Mouse (Mus musculus) embryonic facial prominence, embryonic 11.5 days (tissue): ENCODE data around the gene Gm17662. TPM values are rescaled to one million over a fixed set of nuclear protein-coding genes. Genes with fewer than 3 reads are reported as not detected.

Experiments used
- ATAC-seq: fragments of 200-750 bp; cut with Nextera tagmentation; replicated peaks from 2 replicates; pipeline ENCODE4 v1.8.0; 2017; ENCODE audit warnings: low read depth; ENCODE audit not compliant: insufficient number of reproducible peaks, low FRiP score, low TSS enrichment
- DNase-seq: peaks from one replicate; pipeline ENCODE4 v3.0.0-alpha.2; 2015; ENCODE audit warnings: low spot score
- H3K27ac ChIP-seq: fragments of 300-500 bp; sonication (generic); replicated peaks from 2 replicates; pipeline ENCODE4 v1.5.1; 2014; ENCODE audit warnings: mild to moderate bottlenecking, low read depth, low read length, control low read depth
- H3K27me3 ChIP-seq: fragments of 300-500 bp; sonication (generic); 2 replicates; pipeline ENCODE4 v1.6.1; 2014; ENCODE audit warnings: mild to moderate bottlenecking, low read length, moderate library complexity, mixed read lengths; ENCODE audit not compliant: control insufficient read depth, insufficient read depth
- H3K36me3 ChIP-seq: fragments of 300-500 bp; sonication (generic); replicated peaks from 2 replicates; pipeline ENCODE4 v1.6.1; 2014; ENCODE audit warnings: low read depth, mild to moderate bottlenecking, low read length, moderate library complexity, mixed read lengths; ENCODE audit not compliant: control insufficient read depth, insufficient read depth
- H3K4me1 ChIP-seq: fragments of 300-500 bp; sonication (generic); 2 replicates; pipeline ENCODE4 v1.6.1; 2014; ENCODE audit warnings: low read length, mixed read lengths; ENCODE audit not compliant: control insufficient read depth, insufficient read depth
- H3K4me2 ChIP-seq: fragments of 300-500 bp; sonication (generic); 2 replicates; pipeline ENCODE4 v1.6.1; 2014; ENCODE audit warnings: low read depth, mild to moderate bottlenecking, control low read depth, low read length, moderate library complexity
- H3K4me3 ChIP-seq: fragments of 300-500 bp; sonication (generic); 2 replicates; pipeline ENCODE4 v1.5.1; 2014; ENCODE audit warnings: low read depth, low read length, control low read depth
- H3K9ac ChIP-seq: fragments of 300-500 bp; sonication (generic); replicated peaks from 2 replicates; pipeline ENCODE4 v1.6.1; 2014; ENCODE audit warnings: mild to moderate bottlenecking, control low read depth, low read length
- H3K9me3 ChIP-seq: fragments of 300-500 bp; sonication (generic); replicated peaks from 2 replicates; pipeline ENCODE4 v1.6.1; 2016; ENCODE audit warnings: mild to moderate bottlenecking, low read length, inconsistent platforms, mixed read lengths; ENCODE audit not compliant: control insufficient read depth
- WGBS: fragments of 180-500 bp; shearing (Covaris S2); extraction: QIAGEN DNeasy Blood & Tissue Kit; methylation state at CpG from one replicate; pipeline ENCODE4 v1.1.7; 2014; 5-methylcytosine and 5-hydroxymethylcytosine counted together
- polyA plus RNA-seq: library from polyadenylated mRNA; unstranded; fragments of >200 nt; fragmentation: Nextera tagmentation; extraction: Ambion mirVana; gene quantifications from 2 replicates; pipeline ENCODE4 v1.2.1, GENCODE M21; 2014

The Gm17662 gene
- polyA plus RNA-seq, 1 experiment from 2014 or later: not detected

DNA sequence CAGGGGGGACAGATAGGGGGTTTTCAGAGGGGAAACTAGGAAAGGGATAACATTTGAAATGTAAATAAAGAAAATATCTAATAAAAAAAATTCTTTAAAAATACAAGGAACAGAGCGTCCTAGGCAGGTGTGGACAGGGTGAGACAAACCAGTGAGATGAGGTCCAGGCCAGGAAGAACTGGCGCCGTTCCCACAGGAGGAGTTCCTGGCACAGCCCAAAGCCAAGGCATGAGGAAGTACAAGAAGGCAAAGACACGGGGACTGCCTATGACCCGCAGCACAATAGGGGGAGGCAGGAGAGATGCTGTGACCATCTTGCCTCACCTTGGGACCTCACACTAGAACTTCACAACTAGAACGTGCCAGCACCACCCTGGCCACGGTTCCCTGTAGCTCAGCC is 34.6 kb downstream of the Gm17662 start:
- ATAC-seq (no peak), DNase-seq (no peak)
- Histone ChIP-seq H3K9me3 (no peaks in the 10 kb centered on the region), H3K4me3 (no peak overlapping the region), H3K27ac (no peak overlapping the region), H3K27me3 (no peaks in the 10 kb centered on the region), H3K9ac (no peak overlapping the region), H3K4me2 (no peak overlapping the region), H3K4me1 (no peaks in the 10 kb centered on the region), H3K36me3 (no peaks in the 10 kb centered on the region)
- WGBS: 86% methylated on average over 7 of the region's 7 CpGs

DNA sequence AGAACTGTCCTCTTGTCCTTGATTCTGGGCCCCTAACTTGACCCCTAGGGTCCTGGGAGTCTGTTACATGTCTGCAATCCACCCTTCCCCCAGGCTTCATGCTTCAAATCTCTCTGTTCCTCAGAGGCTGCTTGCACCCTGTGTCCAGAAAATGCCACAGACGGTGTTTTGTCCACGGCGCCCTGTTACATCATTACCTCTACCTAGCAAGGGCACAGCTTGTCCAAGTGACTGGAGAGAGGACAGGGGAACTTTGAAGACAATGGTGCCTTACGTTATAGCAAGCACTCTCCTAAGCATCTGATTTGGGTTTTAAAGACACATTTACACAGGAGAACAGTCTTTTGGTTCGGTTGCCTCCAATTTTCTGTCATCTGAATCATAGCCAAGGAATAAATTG is 36.5 kb downstream of the Gm17662 start:
- 81% methylated on average over 5 of the region's 5 CpGs for WGBS

DNA sequence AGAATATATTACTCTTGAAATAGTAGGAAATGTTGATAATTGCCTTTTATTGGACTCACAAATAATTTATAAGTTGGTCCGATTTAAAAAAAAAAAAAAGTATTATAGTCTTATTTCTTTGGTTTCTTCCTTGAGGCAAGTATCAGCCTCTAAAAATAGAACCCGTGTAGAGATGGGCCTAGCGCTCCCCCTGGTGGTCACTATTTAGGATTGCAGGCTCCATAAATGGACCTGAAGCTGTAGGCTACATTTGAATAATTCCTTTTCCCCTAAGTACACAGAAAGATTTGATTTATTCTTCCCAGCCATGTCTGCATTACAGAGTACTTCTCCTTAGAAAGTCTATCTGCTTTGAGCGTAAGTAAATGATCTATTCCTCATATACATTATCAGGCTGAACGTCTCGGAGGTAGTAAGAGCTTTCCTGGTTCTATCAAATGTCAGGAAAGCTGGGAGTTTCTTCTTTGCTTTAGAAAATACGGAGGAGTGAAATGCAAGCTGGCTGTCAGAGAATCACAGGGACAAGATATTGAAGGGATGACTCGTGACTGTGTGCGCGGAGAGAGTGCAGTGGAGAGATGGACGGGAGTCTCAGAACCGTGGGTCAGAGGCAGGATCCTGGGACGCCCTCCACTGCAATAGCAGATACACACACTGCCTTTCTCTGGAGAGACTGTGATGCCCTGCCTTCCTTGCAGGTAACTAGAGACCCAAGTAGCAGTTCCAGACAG is 37.0 kb downstream of the Gm17662 start:
- Histone ChIP-seq H3K36me3 (no peaks in the 10 kb centered on the region), H3K4me1 (no peaks in the 10 kb centered on the region), H3K4me2 (no peak overlapping the region), H3K27me3 (no peaks in the 10 kb centered on the region), H3K4me3 (no peak overlapping the region), H3K9me3 (no peaks in the 10 kb centered on the region), H3K9ac (no peak overlapping the region), H3K27ac (no peak overlapping the region)
- DNase-seq (peak; percentile 79), ATAC-seq (no peak)
- 58% methylated on average over 13 of the region's 13 CpGs for WGBS

More for the DNA sequence above, 36.5 kb downstream of the Gm17662 start:
- Histone ChIP-seq H3K9me3 (no peaks in the 10 kb centered on the region), H3K9ac (no peak overlapping the region), H3K27me3 (no peaks in the 10 kb centered on the region), H3K27ac (no peak overlapping the region), H3K36me3 (no peaks in the 10 kb centered on the region), H3K4me3 (no peak overlapping the region), H3K4me1 (no peaks in the 10 kb centered on the region), H3K4me2 (no peak overlapping the region)
- no peak for ATAC-seq
- no peak for DNase-seq

DNA sequence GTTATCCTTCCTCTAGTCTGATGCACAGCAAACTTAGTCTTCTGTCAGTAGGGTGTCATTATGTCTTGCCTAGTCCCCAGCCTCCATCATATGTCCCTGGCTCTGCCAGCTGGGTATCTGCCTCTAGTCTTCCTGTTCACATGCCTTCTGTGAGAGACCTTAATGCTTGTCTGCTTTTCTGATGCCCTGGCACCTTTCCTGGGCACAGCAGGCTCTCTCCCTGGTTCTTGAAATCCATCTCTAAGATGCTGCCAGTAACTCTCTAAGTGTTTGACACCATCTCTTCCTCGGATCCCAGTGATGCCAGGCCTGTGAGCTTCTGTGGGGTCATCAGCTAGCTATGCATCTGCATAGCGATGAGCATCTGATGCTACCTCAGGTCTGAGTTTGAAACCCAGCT is 45.7 kb downstream of the Gm17662 start:
- no peak for ATAC-seq
- Histone ChIP-seq H3K4me3 (no peak overlapping the region), H3K36me3 (no peaks in the 10 kb centered on the region)

DNA sequence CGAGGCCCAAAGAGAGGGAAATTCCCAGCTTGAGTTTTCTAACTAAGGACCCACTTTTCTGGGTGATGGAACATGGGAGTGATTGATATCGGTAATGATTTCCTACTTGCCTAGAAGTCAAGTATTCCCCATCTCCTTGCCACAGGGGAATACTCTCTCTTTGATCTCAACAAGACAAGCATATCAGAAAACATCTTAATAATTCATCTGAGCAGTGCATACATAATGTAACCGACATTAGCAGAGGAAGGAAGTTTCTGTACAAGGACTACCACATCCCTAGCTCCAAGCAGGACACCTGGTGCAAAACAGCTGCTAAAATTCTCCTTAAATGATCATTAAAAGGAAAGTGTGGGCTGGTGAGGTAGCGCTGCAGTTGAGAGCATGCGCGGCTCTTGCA is 47.9 kb downstream of the Gm17662 start:
- WGBS: 87% methylated on average over 6 of the region's 6 CpGs

More for the DNA sequence above, 45.7 kb downstream of the Gm17662 start:
- H3K27me3 ChIP-seq: no peaks in the 10 kb centered on the region
- H3K4me2 ChIP-seq: no peak overlapping the region
- no peak overlapping the region for H3K27ac ChIP-seq
- WGBS: 85% methylated on average over 2 of the region's 2 CpGs
- no peaks in the 10 kb centered on the region for H3K9me3 ChIP-seq
- no peaks in the 10 kb centered on the region for H3K4me1 ChIP-seq
- H3K9ac ChIP-seq: no peak overlapping the region
- no peak for DNase-seq

More for the DNA sequence above, 47.9 kb downstream of the Gm17662 start:
- Histone ChIP-seq H3K4me3 (no peak overlapping the region), H3K27me3 (no peaks in the 10 kb centered on the region), H3K4me1 (no peaks in the 10 kb centered on the region), H3K4me2 (no peak overlapping the region), H3K27ac (no peak overlapping the region), H3K9me3 (no peaks in the 10 kb centered on the region), H3K9ac (no peak overlapping the region), H3K36me3 (no peaks in the 10 kb centered on the region)
- DNase-seq (no peak), ATAC-seq (no peak)

Other genes with a start within 250 kb of the Gm17662 start
- not detected in 2 replicates for gene C8b, start 91.0 kb upstream of the Gm17662 start, polyA plus RNA-seq
- gene C8a, start 19.1 kb downstream of the Gm17662 start, polyA plus RNA-seq: not detected in 2 replicates
- gene Fyb2, start 56.1 kb downstream of the Gm17662 start, polyA plus RNA-seq: 0.29 and 0.49 TPM in 2 replicates